Mouse (Mus musculus) forebrain, embryonic 13.5 days (tissue): ENCODE results near the gene Ssr2. TPM values are rescaled to one million over a fixed set of nuclear protein-coding genes. Genes with fewer than 3 reads are reported as not detected.

Source experiments
- ATAC-seq: fragments of 200-750 bp; cut with Nextera tagmentation; 2 replicates; pipeline ENCODE4 v1.8.0; 2017
- H3K27ac ChIP-seq: fragments of 300-500 bp; sonication (generic); 2 replicates; pipeline ENCODE4 v1.5.1; 2015; ENCODE audit warnings: inconsistent platforms, mild to moderate bottlenecking, moderate library complexity
- H3K27me3 ChIP-seq: fragments of 300-500 bp; sonication (generic); 2 replicates; pipeline ENCODE4 v1.6.1; 2015; ENCODE audit warnings: mild to moderate bottlenecking, inconsistent platforms
- H3K36me3 ChIP-seq: fragments of 300-500 bp; sonication (generic); 2 replicates; pipeline ENCODE4 v1.6.1; 2015; ENCODE audit warnings: mild to moderate bottlenecking, inconsistent platforms; ENCODE audit not compliant: poor library complexity, severe bottlenecking
- H3K4me1 ChIP-seq: fragments of 300-500 bp; sonication (generic); 2 replicates; pipeline ENCODE4 v1.6.1; 2015; ENCODE audit warnings: inconsistent platforms
- H3K4me2 ChIP-seq: fragments of 300-500 bp; sonication (generic); 2 replicates; pipeline ENCODE4 v1.6.1; 2015; ENCODE audit warnings: inconsistent platforms, mild to moderate bottlenecking, moderate library complexity
- H3K4me3 ChIP-seq: fragments of 300-500 bp; sonication (generic); 2 replicates; pipeline ENCODE4 v1.5.1; 2015; ENCODE audit warnings: mild to moderate bottlenecking, inconsistent platforms
- H3K9ac ChIP-seq: fragments of 300-500 bp; sonication (generic); 2 replicates; pipeline ENCODE4 v1.6.1; 2015; ENCODE audit warnings: mild to moderate bottlenecking, inconsistent platforms
- H3K9me3 ChIP-seq: fragments of 300-500 bp; sonication (generic); replicated peaks from 2 replicates; pipeline ENCODE4 v1.6.1; 2016; ENCODE audit warnings: inconsistent platforms
- WGBS: fragments of 180-500 bp; shearing (Covaris S2); methylation state at CpG from one replicate; pipeline ENCODE4 v1.1.7; 2015; 5-methylcytosine and 5-hydroxymethylcytosine counted together
- polyA plus RNA-seq: library from polyadenylated mRNA; unstranded; fragments of >200 nt; fragmentation: Nextera tagmentation; extraction: Ambion mirVana; gene quantifications from 2 replicates; pipeline ENCODE4 v1.2.1, GENCODE M21; 2015

Gene Ssr2
- polyA plus RNA-seq, 1 experiment from 2014 or later = 139 TPM

GRCm38 (mm10) chr3:88555731-88556130, 19.9 kb upstream of the Ssr2 start:
- ATAC-seq = no peak
- Histone ChIP-seq H3K4me2 (no peak overlapping the region), H3K4me3 (no peak overlapping the region), H3K27me3 (no peaks in the 10 kb centered on the region), H3K9me3 (no peaks in the 10 kb centered on the region), H3K27ac (no peak overlapping the region), H3K4me1 (peaks cover 32% of the 10 kb centered on the region), H3K36me3 (peaks cover 55% of the 10 kb centered on the region), H3K9ac (0 out of 2 replicates have a peak overlapping the region, but pooled peaks have one; percentile 21)
- WGBS = 98% methylated on average over 6 of the region's 6 CpGs

- H3K9me3 ChIP-seq = no peaks in the 10 kb centered on the region
- no peak overlapping the region for H3K4me2 ChIP-seq
- no peak overlapping the region for H3K27ac ChIP-seq
- H3K27me3 ChIP-seq = no peaks in the 10 kb centered on the region
- no peak overlapping the region for H3K4me3 ChIP-seq
- H3K4me1 ChIP-seq = peaks cover 27% of the 10 kb centered on the region
- ATAC-seq = no peak
- H3K9ac ChIP-seq = no peak overlapping the region
- 96% methylated on average over 8 of the region's 8 CpGs for WGBS
- peaks cover 64% of the 10 kb centered on the region for H3K36me3 ChIP-seq
Measured at GRCm38 (mm10) chr3:88556616-88557015, 19.1 kb upstream of the Ssr2 start.

GRCm38 (mm10) chr3:88559596-88559995, 16.1 kb upstream of the Ssr2 start:
- Histone ChIP-seq H3K9me3 (no peaks in the 10 kb centered on the region), H3K4me1 (peaks cover 16% of the 10 kb centered on the region), H3K4me2 (no peak overlapping the region), H3K9ac (no peak overlapping the region), H3K27me3 (no peaks in the 10 kb centered on the region), H3K4me3 (no peak overlapping the region), H3K27ac (no peak overlapping the region), H3K36me3 (peaks cover 94% of the 10 kb centered on the region)
- 96% methylated on average over 9 of the region's 9 CpGs for WGBS
- ATAC-seq = no peak

GRCm38 (mm10) chr3:88561989-88562388, 13.7 kb upstream of the Ssr2 start:
- peaks cover 100% of the 10 kb centered on the region for H3K36me3 ChIP-seq
- 0 out of 2 replicates have a peak, but pooled peaks have one; percentile 19 for ATAC-seq

GRCm38 (mm10) chr3:88563442-88563841, 12.2 kb upstream of the Ssr2 start:
- H3K4me1 ChIP-seq = 0 out of 2 replicates have a peak, but pooled peaks cover 3% of the 10 kb centered on the region
- H3K27ac ChIP-seq = no peak overlapping the region
- H3K27me3 ChIP-seq = no peaks in the 10 kb centered on the region
- no peak overlapping the region for H3K4me2 ChIP-seq
- H3K9me3 ChIP-seq = no peaks in the 10 kb centered on the region
- ATAC-seq = no peak
- H3K4me3 ChIP-seq = no peak overlapping the region
- no peak overlapping the region for H3K9ac ChIP-seq
- WGBS = 60% methylated on average over 4 of the region's 4 CpGs
- peaks cover 100% of the 10 kb centered on the region for H3K36me3 ChIP-seq

More at GRCm38 (mm10) chr3:88561989-88562388, 13.7 kb upstream of the Ssr2 start:
- Histone ChIP-seq H3K9ac (no peak overlapping the region), H3K4me1 (0 out of 2 replicates have a peak, but pooled peaks cover 3% of the 10 kb centered on the region), H3K9me3 (no peaks in the 10 kb centered on the region), H3K27me3 (no peaks in the 10 kb centered on the region), H3K4me3 (no peak overlapping the region), H3K27ac (no peak overlapping the region), H3K4me2 (no peak overlapping the region)
- 62% methylated on average over 4 of the region's 4 CpGs for WGBS

GRCm38 (mm10) chr3:88563966-88564365, 11.7 kb upstream of the Ssr2 start:
- H3K9ac ChIP-seq = peak overlapping the region; percentile 8; the same call in 1 of the 2 replicates
- H3K4me2 ChIP-seq = no peak overlapping the region
- 90% methylated on average over 7 of the region's 7 CpGs for WGBS
- peaks cover 100% of the 10 kb centered on the region for H3K36me3 ChIP-seq
- H3K27ac ChIP-seq = no peak overlapping the region
- H3K4me3 ChIP-seq = no peak overlapping the region
- H3K4me1 ChIP-seq = 0 out of 2 replicates have a peak, but pooled peaks cover 3% of the 10 kb centered on the region
- no peaks in the 10 kb centered on the region for H3K27me3 ChIP-seq
- ATAC-seq = no peak
- no peaks in the 10 kb centered on the region for H3K9me3 ChIP-seq

GRCm38 (mm10) chr3:88566116-88566515, 9.6 kb upstream of the Ssr2 start:
- 95% methylated on average over 3 of the region's 3 CpGs for whole genome bisulfite sequencing
- H3K27me3 ChIP-seq = no peaks in the 10 kb centered on the region

GRCm38 (mm10) chr3:88566536-88567061, 9.1 kb upstream of the Ssr2 start:
- no peak overlapping the region for H3K4me2 ChIP-seq
- peaks cover 91% of the 10 kb centered on the region for H3K36me3 ChIP-seq
- no peaks in the 10 kb centered on the region for H3K9me3 ChIP-seq
- no peak for ATAC-seq
- H3K4me3 ChIP-seq = no peak overlapping the region
- no peak overlapping the region for H3K9ac ChIP-seq
- H3K27ac ChIP-seq = no peak overlapping the region
- 97% methylated on average over 4 of the region's 4 CpGs for WGBS
- 0 out of 2 replicates have a peak, but pooled peaks cover 3% of the 10 kb centered on the region for H3K4me1 ChIP-seq
- H3K27me3 ChIP-seq = no peaks in the 10 kb centered on the region

More at GRCm38 (mm10) chr3:88566116-88566515, 9.6 kb upstream of the Ssr2 start:
- no peak overlapping the region for H3K4me2 ChIP-seq
- no peak overlapping the region for H3K9ac ChIP-seq
- no peak overlapping the region for H3K4me3 ChIP-seq
- H3K27ac ChIP-seq = no peak overlapping the region
- no peak for ATAC-seq
- H3K36me3 ChIP-seq = peaks cover 96% of the 10 kb centered on the region
- no peaks in the 10 kb centered on the region for H3K9me3 ChIP-seq
- 0 out of 2 replicates have a peak, but pooled peaks cover 3% of the 10 kb centered on the region for H3K4me1 ChIP-seq

- Histone ChIP-seq H3K36me3 (peaks cover 78% of the 10 kb centered on the region), H3K9ac (no peak overlapping the region), H3K9me3 (no peaks in the 10 kb centered on the region), H3K27me3 (no peaks in the 10 kb centered on the region), H3K4me3 (no peak overlapping the region), H3K4me2 (no peak overlapping the region), H3K4me1 (no peaks in the 10 kb centered on the region), H3K27ac (no peak overlapping the region)
- WGBS = 96% methylated on average over 6 of the region's 6 CpGs
- ATAC-seq = no peak
Measured at GRCm38 (mm10) chr3:88567892-88568291, 7.8 kb upstream of the Ssr2 start.

- Histone ChIP-seq H3K36me3 (peaks cover 71% of the 10 kb centered on the region), H3K27ac (no peak overlapping the region), H3K9ac (no peak overlapping the region), H3K27me3 (no peaks in the 10 kb centered on the region), H3K9me3 (no peaks in the 10 kb centered on the region), H3K4me2 (no peak overlapping the region), H3K4me3 (no peak overlapping the region), H3K4me1 (no peaks in the 10 kb centered on the region)
- WGBS = 96% methylated on average over 2 of the region's 2 CpGs
- no peak for ATAC-seq
Measured at GRCm38 (mm10) chr3:88568615-88569014, 7.1 kb upstream of the Ssr2 start.

GRCm38 (mm10) chr3:88569093-88569492, 6.6 kb upstream of the Ssr2 start:
- Histone ChIP-seq H3K27ac (no peak overlapping the region), H3K4me2 (no peak overlapping the region), H3K36me3 (peaks cover 66% of the 10 kb centered on the region), H3K4me3 (no peak overlapping the region), H3K9ac (no peak overlapping the region), H3K9me3 (no peaks in the 10 kb centered on the region), H3K4me1 (no peaks in the 10 kb centered on the region), H3K27me3 (no peaks in the 10 kb centered on the region)
- WGBS = 95% methylated on average over 2 of the region's 2 CpGs
- no peak for ATAC-seq

- 95% methylated on average over 5 of the region's 5 CpGs for WGBS
Measured at GRCm38 (mm10) chr3:88569694-88570093, 6.0 kb upstream of the Ssr2 start.

GRCm38 (mm10) chr3:88570341-88570740, 5.3 kb upstream of the Ssr2 start:
- H3K27ac ChIP-seq = no peak overlapping the region
- WGBS = 94% methylated on average over 10 of the region's 10 CpGs
- H3K4me1 ChIP-seq = no peaks in the 10 kb centered on the region
- no peaks in the 10 kb centered on the region for H3K27me3 ChIP-seq
- ATAC-seq = no peak
- no peak overlapping the region for H3K9ac ChIP-seq
- no peaks in the 10 kb centered on the region for H3K9me3 ChIP-seq
- H3K4me2 ChIP-seq = no peak overlapping the region
- no peak overlapping the region for H3K4me3 ChIP-seq
- H3K36me3 ChIP-seq = peaks cover 53% of the 10 kb centered on the region

More at GRCm38 (mm10) chr3:88569694-88570093, 6.0 kb upstream of the Ssr2 start:
- Histone ChIP-seq H3K27ac (no peak overlapping the region), H3K4me3 (no peak overlapping the region), H3K36me3 (peaks cover 60% of the 10 kb centered on the region), H3K9me3 (no peaks in the 10 kb centered on the region), H3K4me2 (no peak overlapping the region), H3K27me3 (no peaks in the 10 kb centered on the region), H3K9ac (no peak overlapping the region), H3K4me1 (no peaks in the 10 kb centered on the region)
- ATAC-seq = no peak
